Mouse (Mus musculus) cerebellum, adult 2 months (tissue): ENCODE measurements around the gene Zfyve19.

Experiments
- CTCF ChIP-seq: fragments of 200-500 bp; IDR thresholded peaks from 2 replicates; pipeline ENCODE4 v1.5.1; 2011; ENCODE audit warnings: low read depth, mild to moderate bottlenecking, control low read depth, low read length, moderate library complexity, borderline replicate concordance; ENCODE audit not compliant: insufficient read depth
- POLR2A ChIP-seq: fragments of 200-500 bp; IDR thresholded peaks from 2 replicates; pipeline ENCODE4 v1.6.1; 2011; ENCODE audit warnings: low read length, control low read depth, borderline replicate concordance; ENCODE audit not compliant: insufficient read depth

DNA sequence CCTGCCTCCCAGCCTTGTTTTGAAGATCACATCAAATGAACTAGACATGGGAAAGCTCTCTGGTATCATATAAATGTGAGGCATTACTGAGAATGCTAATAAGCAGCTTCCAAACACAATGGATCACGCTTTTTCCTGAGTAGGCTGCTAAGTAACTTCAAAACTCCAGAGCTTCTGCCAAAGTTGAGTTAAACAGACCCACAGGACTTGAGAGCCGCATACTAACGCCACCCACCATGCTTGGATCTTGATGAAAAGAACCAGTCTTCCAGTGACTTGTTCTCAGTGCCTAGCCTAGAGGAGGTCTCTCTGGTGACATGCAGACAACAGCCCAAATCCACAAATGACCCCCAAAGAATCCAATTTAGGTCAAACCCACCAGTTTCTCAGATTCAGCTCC is 9.5 kb upstream of the Zfyve19 start:
- no peak for TF ChIP-seq POLR2A
- no peak for TF ChIP-seq CTCF
